Mouse (Mus musculus): ENCODE data around the gene Vmn2r46. TPM values are rescaled to one million over a fixed set of nuclear protein-coding genes. Genes with fewer than 3 reads are reported as not detected.
"Not testable (repeated sequence)": the region's sequence is repeated elsewhere in the genome, so short reads cannot be mapped to it uniquely, and the experiment has no call there.

Vmn2r46 gene
- polyA plus RNA-seq (2012; rRNA removed) = not detected in 2 replicates

DNA sequence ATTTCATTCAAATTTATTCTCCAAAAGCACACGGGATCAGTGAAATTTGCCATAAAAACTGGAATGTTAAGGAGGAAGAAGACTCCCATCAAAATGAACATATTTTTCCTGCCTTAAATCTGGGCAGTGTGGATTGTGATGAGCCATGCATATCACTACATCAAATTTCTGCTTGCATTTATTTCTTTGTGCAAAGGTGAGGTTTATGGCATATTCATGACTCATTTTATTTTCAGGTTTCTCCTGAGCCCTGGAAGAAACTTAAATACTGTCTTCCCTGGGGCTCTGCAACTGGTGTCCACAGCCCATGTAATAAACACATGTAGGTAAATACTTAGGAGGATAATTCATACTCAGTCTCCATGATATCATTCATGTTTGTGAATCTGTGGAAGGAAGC, at the start of gene Vmn2r46:
Gene Vmn2r46 (minus strand): TSS at position 101 of the 400 bp plus-strand sequence.
- not testable (repeated sequence) for DNase-seq (ENCODE audit: low spot score)

Other genes starting within 250 kb of the Vmn2r46 start
- gene Vmn2r47, start 70.8 kb upstream of the Vmn2r46 start, polyA plus RNA-seq (2012; rRNA removed) = not detected in 2 replicates
- not detected in 2 replicates for gene Vmn2r48, start 183.0 kb upstream of the Vmn2r46 start, polyA plus RNA-seq (2012; rRNA removed)
- not detected in 2 replicates for gene Vmn2r49, start 221.7 kb upstream of the Vmn2r46 start, polyA plus RNA-seq (2012; rRNA removed)